Mouse (Mus musculus): ENCODE results near the gene Ebf3. TPM values are rescaled to one million over a fixed set of nuclear protein-coding genes. Genes with fewer than 3 reads are reported as not detected.

The Ebf3 gene
- polyA plus RNA-seq (2014; fragmentation: Nextera tagmentation; extraction: Ambion mirVana): 0.89 and 1.2 TPM in 2 replicates

DNA sequence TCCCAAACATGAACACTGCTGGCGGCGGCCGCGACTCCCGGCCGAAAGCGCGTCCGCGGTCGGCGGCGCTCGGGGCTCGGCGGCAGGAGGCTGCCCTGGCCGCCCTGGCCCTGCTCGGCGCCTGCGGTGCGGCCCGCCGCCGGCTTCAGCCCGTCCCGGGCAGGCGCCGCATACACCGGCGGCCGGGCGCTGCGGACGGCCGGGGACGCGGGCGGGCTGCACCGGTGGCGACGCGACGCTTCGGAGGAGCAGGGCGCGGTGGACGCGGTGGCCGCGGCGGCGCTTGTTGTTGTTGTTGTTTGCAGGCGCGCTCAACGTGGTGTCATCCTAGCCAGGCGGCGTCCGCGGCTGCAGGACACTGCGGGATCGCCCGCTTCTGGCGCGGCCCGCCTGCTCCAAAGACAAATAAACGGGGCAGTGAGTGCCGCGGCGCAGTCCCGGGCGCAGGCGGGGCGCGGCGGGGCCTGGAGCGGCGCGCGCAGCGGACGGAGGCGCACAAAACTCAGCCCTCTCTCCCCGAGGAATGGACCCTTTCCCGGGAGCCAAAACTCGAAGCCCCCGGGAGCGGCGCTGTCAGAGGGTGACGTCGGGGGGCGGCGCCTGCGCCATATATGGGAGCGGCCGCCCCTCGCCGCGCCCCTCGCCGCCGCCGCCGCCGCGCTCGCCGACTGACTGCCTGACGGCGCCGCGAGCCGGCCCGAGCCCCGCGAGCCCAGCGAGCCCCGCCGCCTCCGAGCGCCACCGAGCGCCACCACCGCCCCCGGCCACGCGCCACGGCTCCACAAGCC is at the start of gene Ebf3:
Ebf3 (minus strand) TSS at position 542 of the 788 bp plus-strand sequence.
- no peaks in the 10 kb centered on the region for H3K9me3 ChIP-seq (replicated peaks; ENCODE audit: control insufficient read depth, low read length)
- peak; percentile 85 for ATAC-seq
- peak; percentile 86 for DNase-seq (ENCODE audit: low spot score)
- peak within 1 kb of the TSS; percentile 45 for H3K4me3 ChIP-seq (ENCODE audit: low read depth, low read length)
- peak within 1 kb of the TSS; percentile 86 for H3K4me2 ChIP-seq (ENCODE audit: low read length)
- under 1% methylated on average over 88 of the region's 127 CpGs for WGBS
- H3K27me3 ChIP-seq (replicated peaks; ENCODE audit: control insufficient read depth, insufficient read depth, low read length): peaks cover 82% of the 10 kb centered on the region
- H3K36me3 ChIP-seq (ENCODE audit: control insufficient read depth, insufficient read depth, low read length): no peaks in the 10 kb centered on the region
- H3K9ac ChIP-seq (ENCODE audit: low read length): peak within 1 kb of the TSS; percentile 59
- H3K27ac ChIP-seq (ENCODE audit: low read depth, low read length): peak within 1 kb of the TSS; percentile 65
- peaks cover 27% of the 10 kb centered on the region for H3K4me1 ChIP-seq (ENCODE audit: control insufficient read depth, insufficient read depth, low read length)

DNA sequence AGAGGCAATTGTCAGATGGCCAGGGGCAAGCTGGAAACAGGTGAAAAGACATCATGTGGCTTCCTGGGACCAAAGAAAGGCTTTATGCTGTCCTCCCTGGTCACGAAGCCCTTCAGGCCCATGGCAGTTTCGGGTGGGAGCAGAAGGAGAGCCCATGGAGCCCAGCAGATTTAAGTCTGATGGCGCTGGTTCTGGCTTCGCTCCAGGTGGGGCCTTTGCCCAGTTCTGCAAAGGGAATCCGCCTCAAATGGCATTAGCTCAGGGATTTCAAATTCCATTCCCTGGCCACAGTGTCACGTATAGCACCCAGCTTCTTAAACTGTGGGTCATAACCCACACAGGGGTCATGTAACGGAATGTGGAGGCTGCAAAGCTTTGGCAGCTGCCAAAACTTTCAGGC is 32.6 kb upstream of the Ebf3 start:
- H3K9me3 ChIP-seq (replicated peaks; ENCODE audit: control insufficient read depth, low read length): no peaks in the 10 kb centered on the region
- peak; percentile 25 for DNase-seq (ENCODE audit: low spot score)
- H3K9ac ChIP-seq (ENCODE audit: low read length): no peak overlapping the region
- no peaks in the 10 kb centered on the region for H3K4me1 ChIP-seq (ENCODE audit: control insufficient read depth, insufficient read depth, low read length)
- no peaks in the 10 kb centered on the region for H3K27me3 ChIP-seq (replicated peaks; ENCODE audit: control insufficient read depth, insufficient read depth, low read length)
- 73% methylated on average over 7 of the region's 7 CpGs for WGBS
- no peaks in the 10 kb centered on the region for H3K36me3 ChIP-seq (ENCODE audit: control insufficient read depth, insufficient read depth, low read length)
- ATAC-seq: no peak
- H3K27ac ChIP-seq (ENCODE audit: low read depth, low read length): no peak overlapping the region
- H3K4me3 ChIP-seq (ENCODE audit: low read depth, low read length): no peak overlapping the region
- H3K4me2 ChIP-seq (ENCODE audit: low read length): no peak overlapping the region

DNA sequence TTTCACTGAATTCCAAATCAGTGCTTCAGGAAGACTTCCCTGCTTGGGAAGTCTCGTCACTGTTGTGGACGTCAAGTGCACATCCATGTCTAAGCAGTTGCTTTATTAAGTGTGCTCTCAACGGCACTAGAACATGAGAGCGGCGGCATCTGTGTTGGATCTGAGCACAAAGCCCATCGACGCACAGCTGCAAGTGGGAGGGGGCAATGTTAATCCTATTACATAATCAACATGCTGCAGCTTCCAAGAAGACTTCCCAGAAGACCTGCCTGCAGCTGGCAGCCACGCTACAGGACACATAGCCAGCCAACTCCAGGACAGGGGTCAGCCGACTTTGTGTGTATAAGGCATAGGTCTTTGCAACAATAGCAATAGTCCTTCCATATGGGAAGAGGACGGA is 31.8 kb upstream of the Ebf3 start:
- H3K9ac ChIP-seq (ENCODE audit: low read length): no peak overlapping the region
- no peaks in the 10 kb centered on the region for H3K36me3 ChIP-seq (ENCODE audit: control insufficient read depth, insufficient read depth, low read length)
- no peak for ATAC-seq
- H3K27me3 ChIP-seq (replicated peaks; ENCODE audit: control insufficient read depth, insufficient read depth, low read length): no peaks in the 10 kb centered on the region
- peak; percentile 45 for DNase-seq (ENCODE audit: low spot score)
- no peaks in the 10 kb centered on the region for H3K9me3 ChIP-seq (replicated peaks; ENCODE audit: control insufficient read depth, low read length)
- 55% methylated on average over 10 of the region's 10 CpGs for WGBS
- H3K4me1 ChIP-seq (ENCODE audit: control insufficient read depth, insufficient read depth, low read length): no peaks in the 10 kb centered on the region
- H3K4me2 ChIP-seq (ENCODE audit: low read length): no peak overlapping the region
- no peak overlapping the region for H3K4me3 ChIP-seq (ENCODE audit: low read depth, low read length)
- no peak overlapping the region for H3K27ac ChIP-seq (ENCODE audit: low read depth, low read length)

DNA sequence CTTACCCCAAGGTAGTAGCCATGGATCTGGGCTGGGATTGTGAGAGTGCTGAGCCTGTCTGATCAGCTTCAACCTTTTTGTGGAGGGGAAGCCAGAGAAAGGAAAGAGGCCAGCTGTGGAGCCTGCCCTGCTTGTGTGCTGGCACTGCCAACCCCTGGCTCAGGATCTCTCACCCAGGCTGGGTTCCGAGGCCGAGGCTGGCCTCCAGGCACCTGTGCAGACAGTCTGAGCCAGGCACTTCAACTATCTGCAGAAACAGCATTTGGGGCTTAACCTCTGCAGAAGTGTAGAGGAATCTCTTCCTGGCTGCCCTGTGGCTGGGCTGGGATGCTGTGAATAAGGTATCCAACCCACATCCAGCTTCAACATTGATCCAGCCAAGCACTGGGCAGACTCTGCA is 19.7 kb upstream of the Ebf3 start:
- ATAC-seq: no peak
- WGBS: 86% methylated on average over 2 of the region's 2 CpGs
- no peak overlapping the region for H3K27ac ChIP-seq (ENCODE audit: low read depth, low read length)
- no peak overlapping the region for H3K4me2 ChIP-seq (ENCODE audit: low read length)
- H3K36me3 ChIP-seq (ENCODE audit: control insufficient read depth, insufficient read depth, low read length): no peaks in the 10 kb centered on the region
- no peaks in the 10 kb centered on the region for H3K4me1 ChIP-seq (ENCODE audit: control insufficient read depth, insufficient read depth, low read length)
- DNase-seq (ENCODE audit: low spot score): no peak
- no peaks in the 10 kb centered on the region for H3K9me3 ChIP-seq (replicated peaks; ENCODE audit: control insufficient read depth, low read length)
- H3K4me3 ChIP-seq (ENCODE audit: low read depth, low read length): no peak overlapping the region
- 0 out of 2 replicates have a peak, but pooled peaks cover 2% of the 10 kb centered on the region for H3K27me3 ChIP-seq (replicated peaks; ENCODE audit: control insufficient read depth, insufficient read depth, low read length)
- H3K9ac ChIP-seq (ENCODE audit: low read length): no peak overlapping the region

DNA sequence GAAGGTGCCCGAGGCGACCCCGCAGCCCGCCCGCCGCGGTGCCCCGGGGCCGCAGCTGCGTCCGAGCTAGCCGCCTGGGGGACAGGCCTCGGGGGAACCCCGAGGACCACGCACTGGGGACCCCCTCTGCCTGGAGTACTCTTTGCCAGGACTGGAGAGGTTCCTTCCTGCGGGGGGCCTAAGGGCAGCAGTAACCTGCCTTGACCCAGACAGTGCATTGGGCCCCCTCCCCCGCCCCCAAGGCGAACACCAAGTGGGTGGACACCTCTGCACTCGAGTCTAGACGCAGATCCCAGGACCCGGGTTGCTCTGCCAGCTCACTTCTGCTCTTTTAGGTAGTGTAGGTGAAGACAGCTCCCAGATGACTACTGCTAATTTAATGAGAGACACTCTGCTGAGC is 8.7 kb upstream of the Ebf3 start:
- no peaks in the 10 kb centered on the region for H3K9me3 ChIP-seq (replicated peaks; ENCODE audit: control insufficient read depth, low read length)
- H3K4me3 ChIP-seq (ENCODE audit: low read depth, low read length): peak overlapping the region; percentile 30
- peak overlapping the region; percentile 25; the same call in 1 of the 2 replicates for H3K9ac ChIP-seq (ENCODE audit: low read length)
- no peak for DNase-seq (ENCODE audit: low spot score)
- peaks cover 84% of the 10 kb centered on the region for H3K27me3 ChIP-seq (replicated peaks; ENCODE audit: control insufficient read depth, insufficient read depth, low read length)
- peak overlapping the region; percentile 52 for H3K4me2 ChIP-seq (ENCODE audit: low read length)
- no peaks in the 10 kb centered on the region for H3K36me3 ChIP-seq (ENCODE audit: control insufficient read depth, insufficient read depth, low read length)
- no peak overlapping the region for H3K27ac ChIP-seq (ENCODE audit: low read depth, low read length)
- WGBS: under 1% methylated on average over 21 of the region's 21 CpGs
- H3K4me1 ChIP-seq (ENCODE audit: control insufficient read depth, insufficient read depth, low read length): peaks cover 10% of the 10 kb centered on the region
- ATAC-seq: no peak

DNA sequence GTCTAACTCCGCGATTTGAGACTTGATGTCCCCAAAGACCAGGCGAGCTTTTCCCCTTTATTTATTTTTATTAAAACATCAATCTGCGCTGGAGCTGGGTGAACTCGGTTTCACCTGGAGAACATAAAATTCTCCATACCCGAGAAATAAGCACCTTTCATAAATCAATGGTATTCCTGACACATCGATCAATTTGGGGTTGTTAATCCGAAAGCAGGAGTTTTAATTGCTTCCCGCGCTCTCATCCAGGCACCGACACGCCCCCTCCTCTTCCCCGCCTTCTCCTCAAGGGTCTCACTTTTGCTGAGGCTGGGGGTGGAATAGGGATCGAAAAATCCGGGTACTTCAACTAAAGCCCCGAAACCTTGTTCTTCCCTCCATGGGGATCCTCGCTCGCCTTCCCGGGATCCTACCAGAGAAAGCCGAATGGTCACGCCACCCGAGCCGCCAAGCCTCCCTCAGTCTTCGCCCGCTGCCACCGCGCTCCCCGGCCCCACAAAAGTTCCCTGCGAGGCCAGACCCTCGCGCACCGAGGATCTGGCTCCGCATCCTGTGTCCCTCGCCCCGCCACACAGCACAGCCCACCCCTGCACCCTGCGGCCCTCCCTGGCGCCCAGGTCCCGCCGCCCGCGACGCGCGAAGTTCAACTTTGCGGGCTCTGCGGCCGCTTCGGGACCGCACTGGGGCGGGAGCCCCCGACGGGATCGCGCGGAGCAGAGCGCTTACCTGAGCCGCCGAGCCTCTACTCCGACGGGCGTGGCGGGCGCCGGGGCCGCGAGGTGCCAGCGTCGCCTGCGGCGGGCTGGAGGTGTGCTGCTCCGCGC is 7.9 kb upstream of the Ebf3 start:
- WGBS: under 1% methylated on average over 70 of the region's 72 CpGs
- no peaks in the 10 kb centered on the region for H3K36me3 ChIP-seq (ENCODE audit: control insufficient read depth, insufficient read depth, low read length)
- H3K9ac ChIP-seq (ENCODE audit: low read length): peak overlapping the region; percentile 25; the same call in 1 of the 2 replicates
- no peak for ATAC-seq
- no peaks in the 10 kb centered on the region for H3K9me3 ChIP-seq (replicated peaks; ENCODE audit: control insufficient read depth, low read length)
- H3K27ac ChIP-seq (ENCODE audit: low read depth, low read length): no peak overlapping the region
- peaks cover 15% of the 10 kb centered on the region for H3K4me1 ChIP-seq (ENCODE audit: control insufficient read depth, insufficient read depth, low read length)
- H3K4me3 ChIP-seq (ENCODE audit: low read depth, low read length): peak overlapping the region; percentile 30
- H3K4me2 ChIP-seq (ENCODE audit: low read length): peak overlapping the region; percentile 52
- peak; percentile 10 for DNase-seq (ENCODE audit: low spot score)
- H3K27me3 ChIP-seq (replicated peaks; ENCODE audit: control insufficient read depth, insufficient read depth, low read length): peaks cover 87% of the 10 kb centered on the region

DNA sequence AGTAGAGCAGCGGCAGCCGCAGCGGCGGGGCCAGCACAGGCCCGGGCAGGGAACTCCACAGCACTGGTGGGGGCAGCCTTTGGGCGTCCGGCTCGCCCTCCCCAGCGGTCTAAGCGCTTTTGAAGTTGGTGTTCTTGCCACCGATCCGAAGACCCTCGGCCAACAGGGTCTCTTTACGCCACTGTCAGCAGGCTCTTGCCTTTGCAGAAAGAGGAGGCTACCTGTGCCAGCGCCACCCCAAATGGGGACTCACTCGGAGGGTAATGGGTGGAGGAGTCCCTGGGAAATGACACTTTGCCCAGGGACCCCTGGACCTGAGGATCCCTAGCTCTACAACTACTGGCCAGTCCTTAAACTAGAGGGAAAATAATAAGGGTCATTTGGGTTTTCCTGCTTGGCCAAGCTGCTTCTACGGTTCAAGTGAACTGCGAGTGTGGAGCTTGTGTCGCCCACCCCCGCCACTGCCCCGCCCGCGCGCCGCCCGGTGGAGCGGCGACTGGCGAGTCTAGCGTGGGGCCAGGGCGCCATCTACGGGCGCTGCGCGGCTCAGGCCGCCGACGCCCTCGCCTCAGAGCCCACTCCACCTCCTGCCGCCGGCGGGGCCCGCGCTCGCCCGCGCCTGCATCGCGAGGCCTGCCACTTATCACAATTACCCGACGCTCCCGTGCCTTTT is 7.0 kb upstream of the Ebf3 start:
- ATAC-seq: peak; percentile 67
- Histone ChIP-seq H3K9me3 (replicated peaks; ENCODE audit: control insufficient read depth, low read length) (no peaks in the 10 kb centered on the region), H3K4me3 (ENCODE audit: low read depth, low read length) (peak overlapping the region; percentile 30), H3K27ac (ENCODE audit: low read depth, low read length) (no peak overlapping the region), H3K4me1 (ENCODE audit: control insufficient read depth, insufficient read depth, low read length) (peaks cover 19% of the 10 kb centered on the region), H3K4me2 (ENCODE audit: low read length) (peak overlapping the region; percentile 40), H3K36me3 (ENCODE audit: control insufficient read depth, insufficient read depth, low read length) (no peaks in the 10 kb centered on the region), H3K9ac (ENCODE audit: low read length) (no peak overlapping the region), H3K27me3 (replicated peaks; ENCODE audit: control insufficient read depth, insufficient read depth, low read length) (peaks cover 95% of the 10 kb centered on the region)
- under 1% methylated on average over 52 of the region's 52 CpGs for WGBS
- peak; percentile 74 for DNase-seq (ENCODE audit: low spot score)

DNA sequence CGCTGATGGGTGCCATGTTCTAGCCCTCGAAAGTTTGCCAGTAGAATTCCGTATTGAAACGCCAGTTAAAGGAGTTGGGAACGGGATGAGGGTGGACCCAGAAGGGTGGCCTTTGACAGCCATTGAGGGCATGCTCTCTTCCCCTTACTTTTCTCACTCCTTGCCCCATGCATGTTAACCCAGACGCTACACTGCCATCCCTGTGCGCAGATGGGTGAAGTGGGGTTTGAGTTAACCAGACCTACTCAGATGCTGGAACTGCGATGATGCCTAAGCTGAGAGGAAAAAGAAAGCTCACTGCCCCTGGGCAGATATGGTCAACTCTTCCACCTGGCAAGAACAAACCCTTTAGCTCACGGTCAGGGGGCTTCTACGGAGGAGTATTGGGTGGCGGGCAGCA is 6.1 kb upstream of the Ebf3 start:
- H3K9me3 ChIP-seq (replicated peaks; ENCODE audit: control insufficient read depth, low read length): no peaks in the 10 kb centered on the region
- no peak overlapping the region for H3K4me3 ChIP-seq (ENCODE audit: low read depth, low read length)
- no peak overlapping the region for H3K9ac ChIP-seq (ENCODE audit: low read length)
- no peak for DNase-seq (ENCODE audit: low spot score)
- H3K27ac ChIP-seq (ENCODE audit: low read depth, low read length): no peak overlapping the region
- ATAC-seq: no peak
- H3K36me3 ChIP-seq (ENCODE audit: control insufficient read depth, insufficient read depth, low read length): no peaks in the 10 kb centered on the region
- WGBS: 2% methylated on average over 11 of the region's 11 CpGs
- H3K4me1 ChIP-seq (ENCODE audit: control insufficient read depth, insufficient read depth, low read length): peaks cover 23% of the 10 kb centered on the region
- peaks cover 95% of the 10 kb centered on the region for H3K27me3 ChIP-seq (replicated peaks; ENCODE audit: control insufficient read depth, insufficient read depth, low read length)
- H3K4me2 ChIP-seq (ENCODE audit: low read length): no peak overlapping the region
